Mouse (Mus musculus) cerebellum, adult 18-20 months (tissue): ENCODE measurements at regions not wholly inside any gene's neighbourhood (a gene's known extent, or its start where the extent isn't known, plus 50 kb on each side); places are given as distances from the start of the nearest gene placed in this dataset.

Source experiments
- DNase-seq, 2 experiments: peaks; one replicate each; pipeline ENCODE4 v3.0.0; 2021

DNA sequence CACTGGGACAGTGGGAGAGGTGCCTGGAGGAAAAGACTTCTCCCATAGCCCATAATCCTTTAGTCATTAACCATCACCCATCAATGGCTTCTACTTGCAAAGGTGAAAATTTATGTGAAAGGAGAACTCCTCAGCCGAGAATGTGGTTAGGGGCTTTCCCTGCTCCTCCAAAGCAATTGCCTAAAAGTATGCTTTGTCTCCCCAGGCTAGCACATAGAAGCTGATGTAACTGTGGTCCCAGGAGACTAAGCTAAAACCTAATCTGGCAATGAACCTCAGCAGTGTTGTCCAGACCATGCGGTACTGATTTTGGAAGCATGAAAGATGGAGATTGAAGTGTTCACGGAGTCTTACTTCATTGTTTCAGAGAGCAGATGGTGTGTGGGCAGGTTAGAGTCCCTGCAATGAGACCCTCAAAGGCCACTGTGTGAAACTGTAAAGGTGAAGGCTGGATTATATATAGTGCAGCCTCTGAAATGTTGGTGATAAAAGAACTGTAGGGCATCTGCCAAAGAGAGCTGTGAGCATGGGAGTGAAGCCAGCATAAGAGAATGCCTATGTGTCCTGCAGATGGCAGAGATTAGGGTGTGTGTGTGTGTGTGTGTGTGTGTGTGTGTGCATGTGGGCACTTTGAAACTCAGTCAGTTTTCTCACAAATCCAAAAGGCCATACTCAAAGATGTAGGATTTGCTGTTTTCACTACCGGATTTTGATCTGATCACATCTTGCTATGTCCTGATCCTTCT, 289.6 kb upstream of the Fermt1 start:
- DNase-seq = no peak

DNA sequence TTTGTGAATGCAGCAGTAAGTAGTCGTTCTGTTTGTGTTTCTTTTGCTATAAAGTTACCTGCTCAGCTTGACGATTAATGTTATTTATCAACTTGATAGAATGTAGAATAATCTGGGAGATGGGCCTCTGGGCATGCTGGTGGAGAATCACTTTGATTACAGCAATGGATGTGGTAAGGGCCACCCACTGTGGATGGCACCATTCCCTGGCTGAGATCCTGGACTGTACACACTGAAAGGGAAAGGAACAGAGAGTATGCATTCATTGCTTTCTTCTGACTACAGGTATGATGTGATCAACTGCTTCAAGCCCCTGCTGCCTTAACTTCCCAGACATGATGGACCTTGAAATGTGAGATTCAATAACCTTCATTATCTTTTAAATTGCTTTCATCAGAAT, 299.8 kb upstream of the Bmp2 start:
- peak; percentile 6 to 10 for DNase-seq

DNA sequence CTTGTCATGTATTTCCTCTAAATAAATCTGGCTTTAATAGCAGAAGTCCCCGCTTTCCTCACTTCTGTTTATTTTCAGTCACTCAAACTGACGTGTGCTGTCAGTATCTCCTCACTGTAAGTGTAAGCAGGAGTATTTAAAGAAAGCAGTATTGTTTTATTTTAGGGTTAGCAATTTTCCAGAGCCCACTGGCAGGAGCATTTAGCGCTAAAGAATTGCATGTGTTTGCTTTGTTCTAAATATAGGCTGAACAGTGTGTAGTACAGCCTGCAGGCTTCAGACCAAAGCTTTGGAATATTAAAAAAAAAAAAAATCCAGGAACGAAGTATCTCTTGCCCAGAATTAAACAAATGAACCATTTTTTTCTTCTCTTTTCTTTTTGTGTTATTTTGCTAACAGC, 277.5 kb upstream of the Bmp2 start:
- DNase-seq = no peak

DNA sequence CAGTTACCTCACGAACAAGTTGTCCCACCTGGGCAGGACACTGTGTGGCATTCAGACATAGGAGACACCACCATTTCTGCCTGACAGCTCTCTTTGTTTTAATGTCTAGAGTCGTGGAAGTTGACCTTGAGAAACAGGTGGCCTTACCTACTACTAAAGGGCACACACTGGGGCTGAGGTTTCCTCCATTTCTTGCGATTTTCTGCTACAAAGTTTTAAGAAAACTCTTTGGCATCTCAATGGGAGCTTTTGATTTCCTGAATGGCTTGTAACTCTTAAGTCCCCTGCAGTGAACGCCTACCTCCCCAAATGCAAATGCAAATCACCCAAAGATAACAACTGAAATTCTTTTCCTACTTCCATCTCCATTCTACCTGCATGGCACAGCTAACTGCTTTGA, 273.4 kb upstream of the Bmp2 start:
- DNase-seq = no peak

DNA sequence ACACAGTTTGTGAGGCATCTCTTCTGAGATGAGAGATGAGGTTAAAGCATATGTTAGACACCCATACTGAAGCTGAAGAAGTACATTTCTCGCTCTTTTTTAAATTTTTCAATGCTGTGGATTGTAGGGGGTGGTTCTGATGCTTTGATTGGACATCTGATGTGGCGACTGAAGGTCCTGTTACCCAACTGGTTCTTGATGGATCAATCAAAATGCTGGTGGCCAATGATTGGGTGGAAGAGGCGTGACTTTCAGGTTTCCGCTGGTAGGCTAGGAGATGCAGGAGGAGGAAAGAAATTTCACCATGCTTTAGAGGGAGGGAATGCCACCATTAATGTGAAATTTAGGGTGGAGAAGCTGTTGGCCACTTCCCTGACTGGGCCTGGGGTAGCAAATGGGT, 272.7 kb upstream of the Bmp2 start:
- DNase-seq = no peak

DNA sequence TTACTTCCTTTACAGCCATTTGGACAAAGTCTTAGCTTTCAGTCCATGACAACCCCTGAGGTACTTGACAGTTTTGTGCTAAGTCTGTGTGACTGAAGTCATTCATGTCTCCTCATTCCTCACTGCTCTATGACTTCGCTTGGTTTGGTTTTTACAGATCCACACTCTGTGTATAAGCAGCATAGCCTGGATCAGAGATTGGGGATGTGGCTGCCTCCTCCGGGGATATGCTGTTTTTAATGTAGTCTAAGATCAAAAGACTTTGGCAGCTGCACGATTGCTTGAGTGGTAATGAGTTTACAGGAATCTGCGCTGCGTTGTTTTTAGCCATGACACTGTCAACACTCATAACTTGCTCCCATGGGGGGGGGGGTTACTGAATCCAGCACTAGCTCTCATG, 269.3 kb upstream of the Bmp2 start:
- no peak for DNase-seq

DNA sequence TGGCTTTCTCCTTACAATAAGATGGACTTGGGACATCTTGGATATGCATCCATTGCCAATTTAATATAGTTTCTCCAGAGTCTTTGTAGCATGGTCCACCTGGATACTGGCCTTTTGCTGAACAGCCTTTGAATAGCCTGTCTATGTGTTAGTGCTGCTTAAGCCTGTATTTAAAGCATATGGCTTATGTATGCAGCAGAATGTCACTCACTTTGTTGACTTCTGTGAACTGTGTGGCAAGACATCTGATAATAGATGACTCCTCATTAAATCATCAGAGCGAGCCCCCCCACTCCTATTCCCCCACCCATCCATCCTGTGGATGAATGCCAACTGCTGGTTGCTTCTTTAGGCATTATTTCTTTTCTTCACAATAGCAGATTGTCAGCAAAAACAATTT, 268.2 kb upstream of the Bmp2 start:
- no peak for DNase-seq

DNA sequence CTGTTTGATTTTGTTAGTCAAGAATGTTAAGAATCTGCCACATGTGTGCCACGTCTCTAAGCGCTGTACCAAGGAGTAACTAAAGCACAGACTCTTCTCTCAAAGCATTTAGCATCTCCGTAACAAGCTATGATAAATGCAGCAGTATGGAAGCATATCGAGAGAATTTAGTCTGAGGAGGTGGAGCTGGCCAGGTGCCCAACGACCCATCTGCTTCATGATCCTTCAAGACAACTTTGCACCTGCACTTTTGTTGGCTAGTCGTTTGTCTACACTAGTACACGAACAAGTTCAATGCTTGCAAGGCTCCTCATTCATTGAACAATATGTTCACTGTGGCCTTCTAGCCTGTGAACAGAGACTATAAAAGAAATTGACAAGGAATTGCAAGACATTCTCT, 257.8 kb upstream of the Bmp2 start:
- DNase-seq = no peak

DNA sequence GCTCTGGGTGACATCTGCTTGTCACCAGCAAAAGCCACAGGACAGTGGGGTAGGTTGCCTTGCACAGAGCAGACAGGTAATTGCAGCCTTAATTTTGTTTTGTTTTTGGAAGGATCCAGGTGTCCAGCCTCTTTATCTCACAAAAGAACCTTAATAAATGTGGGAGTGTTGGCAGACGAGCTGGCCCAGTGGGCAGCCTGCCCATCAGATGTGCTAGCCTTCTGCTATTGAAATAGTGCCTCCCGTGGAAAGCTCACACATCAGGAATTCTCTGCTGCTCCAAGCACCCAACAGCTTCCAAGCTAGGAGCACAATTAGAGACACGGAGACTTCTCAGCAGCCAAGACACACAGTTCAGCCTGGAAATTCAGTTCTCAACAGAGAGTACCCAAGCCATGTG, 246.0 kb upstream of the Bmp2 start:
- peak in 1 of 2 experiments; percentile 2 for DNase-seq

DNA sequence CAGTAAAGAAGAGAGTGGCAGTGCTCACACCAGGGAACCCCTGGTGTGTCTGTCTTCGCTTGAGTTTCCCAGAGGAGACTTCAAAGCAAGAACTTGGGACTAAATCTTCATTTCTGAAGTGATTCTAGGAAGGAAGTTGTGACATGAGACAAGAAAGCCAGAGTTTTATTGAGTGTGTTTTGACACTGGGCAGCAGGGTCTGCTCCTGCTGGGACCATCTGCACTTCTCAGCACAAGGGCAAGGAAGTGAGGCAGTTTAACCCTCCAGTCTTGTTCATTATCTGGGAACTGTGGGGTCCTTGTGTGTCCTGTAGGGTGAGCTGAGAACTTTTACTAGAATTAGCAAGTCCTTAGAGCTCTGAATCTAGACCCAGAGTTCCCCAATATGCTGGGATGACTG, 241.0 kb upstream of the Bmp2 start:
- DNase-seq = no peak

DNA sequence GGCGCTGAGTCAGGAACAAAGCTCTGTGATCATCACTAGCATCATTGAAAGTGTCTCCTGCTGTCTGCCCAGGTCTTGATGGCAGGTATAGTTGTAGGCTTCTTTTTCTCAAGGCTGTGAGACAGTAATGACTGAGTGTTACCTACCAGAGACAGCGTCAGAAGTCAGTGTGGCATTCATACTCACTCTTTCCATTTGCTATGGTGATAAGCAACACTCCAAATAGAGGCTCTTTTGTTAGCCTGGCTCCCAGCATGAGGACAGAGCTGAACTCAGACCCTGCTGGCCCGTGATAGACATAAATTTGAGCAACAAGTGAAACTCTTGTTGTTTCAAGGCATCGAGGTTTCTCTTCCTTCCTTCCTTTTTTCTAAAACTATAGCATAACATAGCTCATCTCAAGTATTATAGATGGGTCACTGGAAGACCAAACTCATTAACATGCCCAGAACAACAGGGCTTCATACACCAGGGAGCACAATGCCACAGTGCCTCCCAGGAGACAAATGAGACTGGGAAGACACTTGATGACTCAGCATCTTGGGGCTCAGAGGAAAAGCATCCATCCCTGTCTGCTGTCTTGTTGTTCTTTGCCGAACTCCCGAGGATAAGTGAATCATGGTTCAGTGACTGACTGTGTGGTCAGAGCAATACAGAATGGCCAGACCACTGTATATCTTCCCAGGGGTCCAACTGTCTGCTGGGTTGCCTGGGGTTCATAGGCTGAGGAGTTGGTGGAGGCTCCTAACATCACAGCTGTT, 225.5 kb upstream of the Bmp2 start:
- DNase-seq = no peak

DNA sequence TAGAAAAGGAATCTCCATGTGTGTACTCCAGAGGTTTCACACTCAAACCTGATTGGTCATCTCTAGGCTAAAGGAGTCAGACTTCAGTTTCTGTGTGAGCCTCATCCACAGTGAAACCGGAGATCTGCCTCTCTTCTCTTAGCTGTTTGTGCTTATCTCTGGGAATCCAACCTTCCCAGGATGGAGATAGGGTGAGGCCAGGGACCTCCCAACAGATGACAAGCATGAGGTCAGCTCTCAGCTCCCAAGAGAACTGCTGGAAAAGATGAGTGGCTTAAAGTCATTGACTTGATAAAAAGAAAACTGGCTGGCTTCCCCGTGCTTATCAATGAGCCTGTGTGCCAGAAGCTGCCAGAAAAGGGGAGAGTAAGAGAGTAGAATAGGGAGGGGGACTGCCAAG, 224.3 kb upstream of the Bmp2 start:
- DNase-seq = no peak

DNA sequence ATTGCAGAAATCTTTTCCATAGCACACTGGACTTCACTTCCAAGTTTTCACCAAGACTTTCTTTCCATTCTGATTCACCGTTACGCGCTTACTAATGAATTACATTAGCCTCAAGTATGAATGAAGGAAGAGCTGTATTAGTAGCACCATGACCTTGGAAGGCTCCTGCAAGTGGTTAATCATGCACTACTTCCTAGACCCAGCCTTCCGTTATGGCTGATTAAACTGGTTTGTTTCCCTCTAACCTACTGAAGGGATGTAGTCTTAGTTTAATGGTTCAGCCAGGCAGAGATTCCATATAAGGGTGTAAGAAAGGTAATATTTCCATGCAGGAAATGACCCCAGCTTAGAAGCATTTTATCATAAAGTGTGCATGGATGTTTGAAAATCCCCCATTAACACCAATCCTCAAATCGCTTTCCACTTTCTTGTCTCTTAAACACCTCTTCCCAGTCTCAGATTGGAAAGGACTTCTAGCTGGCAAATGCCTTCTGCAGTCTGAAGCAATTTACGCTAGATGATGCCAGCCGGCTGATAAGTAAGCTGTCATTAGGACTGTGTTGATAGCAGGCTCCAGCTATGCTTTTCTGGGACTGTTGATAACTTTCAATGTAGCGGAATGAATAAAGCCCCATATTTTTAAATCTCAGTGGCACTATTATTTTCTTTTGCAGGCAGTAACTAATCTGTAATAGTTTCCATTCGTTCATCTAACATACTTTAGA, 215.6 kb upstream of the Bmp2 start:
- DNase-seq = no peak

DNA sequence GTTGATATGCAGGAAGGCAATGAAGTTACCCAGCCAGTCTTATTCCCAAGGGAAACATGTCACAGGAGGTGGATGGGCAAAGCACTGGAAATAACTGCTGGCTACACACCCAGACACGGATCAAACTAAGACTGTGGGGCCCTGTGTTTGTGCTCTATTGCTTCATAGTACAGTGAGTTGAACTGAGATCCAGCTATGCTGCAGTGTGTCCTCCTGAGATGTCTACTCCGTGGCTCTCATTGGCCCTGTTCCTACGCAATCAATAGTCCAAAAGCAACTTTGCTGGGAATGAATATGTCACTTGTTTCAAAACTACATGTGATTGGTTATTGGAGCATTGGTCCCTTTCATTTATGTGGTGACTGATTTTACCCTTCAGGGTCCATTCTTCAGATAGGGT, 213.8 kb upstream of the Bmp2 start:
- DNase-seq = no peak

DNA sequence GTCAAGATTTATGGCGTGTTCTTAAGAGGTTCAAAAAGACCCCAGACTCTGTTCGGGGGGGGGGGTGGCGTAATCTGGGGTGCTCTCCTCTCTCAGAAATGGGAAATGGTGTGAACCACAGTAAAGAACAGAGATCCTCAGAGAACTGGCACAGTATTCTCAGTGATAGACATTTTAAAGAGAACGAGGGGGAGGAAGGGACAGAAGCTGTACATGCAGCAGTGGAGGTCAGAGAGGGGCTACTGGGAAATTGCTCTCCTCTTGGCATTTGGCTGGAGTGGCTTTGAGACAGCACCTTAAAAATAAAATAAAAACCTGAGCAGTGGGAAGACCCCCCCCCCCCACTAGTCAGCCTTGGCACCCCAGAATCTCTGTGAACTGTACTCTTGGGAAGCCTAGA, 210.6 kb upstream of the Bmp2 start:
- no peak for DNase-seq

DNA sequence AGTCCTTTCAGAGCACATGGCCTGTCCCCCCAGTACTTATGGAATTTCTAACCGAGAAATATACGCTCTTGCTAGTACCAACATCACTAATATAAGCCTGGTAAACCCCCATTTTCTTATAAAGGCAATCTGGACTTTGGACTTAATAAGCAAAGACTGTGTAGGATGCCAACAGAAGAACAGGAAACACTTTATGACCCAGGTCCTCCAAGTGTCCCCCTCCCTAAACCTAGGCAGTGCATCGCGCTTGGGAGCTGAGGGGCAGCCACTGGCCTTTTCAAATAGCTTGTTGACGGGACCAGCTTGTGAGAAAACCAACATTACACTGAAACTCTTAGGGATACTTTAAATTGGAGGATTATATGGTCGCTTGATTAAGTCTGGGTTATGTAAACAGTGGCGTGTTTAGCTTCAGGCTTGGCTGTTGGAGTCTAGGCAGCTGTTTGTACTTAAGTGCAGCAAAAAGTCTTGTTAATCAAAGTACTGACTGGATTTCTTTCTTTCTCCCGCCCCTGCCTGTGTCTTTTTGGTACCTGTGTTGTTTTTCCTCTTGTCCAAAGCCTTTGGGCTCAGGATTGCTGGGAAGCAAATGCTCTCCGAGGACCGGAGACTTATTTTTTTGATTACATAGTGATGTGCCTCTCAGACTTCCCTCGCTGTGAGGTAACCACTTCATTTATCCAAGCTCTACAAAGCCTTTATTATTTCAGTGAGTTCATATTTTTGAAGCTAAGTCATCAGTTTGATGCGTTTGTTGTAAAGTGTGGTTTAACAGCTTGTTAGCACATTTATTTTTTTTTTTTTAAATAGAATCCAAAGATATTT, 205.8 kb upstream of the Bmp2 start:
- no peak for DNase-seq

DNA sequence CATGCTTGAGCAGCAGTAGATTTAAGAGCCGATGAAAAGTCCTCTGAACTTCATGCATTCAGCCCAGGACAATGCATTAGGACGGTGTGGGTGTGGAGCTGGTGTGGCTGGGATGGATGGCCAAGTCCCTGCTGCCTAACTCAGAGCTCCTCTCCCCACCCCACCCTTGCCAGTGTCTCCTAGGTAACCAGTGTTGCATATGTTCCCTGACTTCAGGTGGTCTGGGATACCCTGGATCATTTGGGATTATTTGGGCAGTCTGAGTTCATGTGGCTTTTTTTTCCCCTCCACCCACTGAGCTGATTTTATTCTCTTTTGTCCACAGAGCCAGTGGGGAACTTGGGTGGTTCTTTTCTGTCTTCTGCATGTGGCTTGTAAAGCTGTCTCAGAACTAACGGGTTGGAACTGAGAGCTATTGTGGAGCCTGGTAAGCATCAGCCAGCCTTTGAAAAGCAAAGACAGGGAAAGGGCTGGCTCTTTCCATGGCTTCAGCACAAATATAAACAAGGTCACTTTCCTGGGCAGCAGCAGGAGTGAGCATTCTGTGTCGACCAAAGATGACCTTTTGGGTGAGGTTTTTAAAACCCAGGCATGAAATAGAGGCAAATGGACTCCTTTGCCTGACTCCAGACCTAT, 205.1 kb upstream of the Bmp2 start:
- DNase-seq = no peak

DNA sequence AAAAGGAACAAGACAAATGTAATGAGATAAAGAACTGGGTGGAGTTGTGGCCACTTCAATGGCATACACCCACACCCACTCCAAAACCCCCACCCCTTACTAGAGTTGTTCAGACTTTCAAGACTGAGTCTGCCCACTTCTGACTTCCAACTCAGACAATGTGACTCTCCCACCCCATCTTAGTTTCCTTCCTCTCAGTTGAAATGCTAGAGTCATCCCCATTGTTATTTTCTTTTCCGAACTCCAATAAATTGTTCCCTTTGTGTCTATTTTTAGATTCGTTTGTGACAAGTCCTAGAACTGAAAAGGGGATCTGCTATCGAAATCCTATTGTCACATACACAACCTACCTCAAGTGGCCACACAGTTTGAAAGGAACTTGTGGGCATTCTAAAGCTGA, 200.7 kb upstream of the Bmp2 start:
- no peak for DNase-seq

DNA sequence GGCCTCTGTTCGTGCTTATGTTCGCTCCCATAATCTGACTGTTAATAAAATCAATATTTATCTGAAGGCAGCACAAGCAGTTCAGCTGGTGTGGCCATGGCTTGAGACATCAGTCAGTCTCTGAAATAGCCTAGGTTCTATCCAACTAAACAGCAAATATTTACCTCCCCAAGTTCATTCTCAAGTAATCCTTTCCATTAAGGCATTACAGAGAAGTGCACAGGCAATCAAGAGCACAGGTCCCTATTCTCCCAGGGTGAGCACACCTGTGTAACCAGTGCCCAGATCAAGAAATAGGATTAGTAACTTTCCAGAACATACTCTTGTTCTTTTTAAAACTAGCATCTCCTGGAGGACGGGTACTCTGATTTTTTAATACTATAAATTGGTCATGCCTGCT, 199.2 kb upstream of the Bmp2 start:
- no peak for DNase-seq

DNA sequence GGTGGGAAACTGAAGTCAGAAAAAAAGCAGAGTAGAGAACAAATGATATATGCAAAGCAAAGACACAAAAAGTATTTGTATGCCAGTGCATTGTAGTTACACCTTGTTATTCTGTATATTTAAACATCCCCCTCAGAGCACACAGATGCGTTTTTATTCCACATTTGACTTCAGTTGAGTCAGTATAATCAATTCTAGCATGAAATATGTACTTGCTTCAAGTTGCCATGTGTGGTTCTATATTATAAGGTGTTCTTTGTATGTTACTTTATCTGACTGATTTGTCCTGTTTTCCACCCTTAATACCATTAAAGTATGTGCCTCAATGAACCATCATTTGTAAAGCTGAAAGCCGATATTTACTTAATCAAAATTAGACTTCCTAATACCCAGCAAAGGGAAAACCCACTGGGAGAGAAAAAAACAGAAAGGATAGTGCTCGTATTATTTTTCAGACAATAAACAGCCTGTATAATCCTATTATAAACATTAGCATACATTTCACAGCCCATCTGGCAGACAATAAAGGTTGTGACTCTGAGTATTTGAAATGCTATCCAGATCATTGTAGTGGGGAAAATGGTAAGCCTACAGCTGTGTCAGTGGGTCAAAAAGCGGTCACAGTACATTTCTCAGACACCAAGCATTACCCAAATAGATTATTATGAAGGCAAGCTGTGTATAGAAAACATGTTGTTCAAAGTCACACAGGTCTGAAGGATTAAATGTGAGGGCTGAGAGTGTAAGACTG, 189.1 kb upstream of the Bmp2 start:
- no peak for DNase-seq

DNA sequence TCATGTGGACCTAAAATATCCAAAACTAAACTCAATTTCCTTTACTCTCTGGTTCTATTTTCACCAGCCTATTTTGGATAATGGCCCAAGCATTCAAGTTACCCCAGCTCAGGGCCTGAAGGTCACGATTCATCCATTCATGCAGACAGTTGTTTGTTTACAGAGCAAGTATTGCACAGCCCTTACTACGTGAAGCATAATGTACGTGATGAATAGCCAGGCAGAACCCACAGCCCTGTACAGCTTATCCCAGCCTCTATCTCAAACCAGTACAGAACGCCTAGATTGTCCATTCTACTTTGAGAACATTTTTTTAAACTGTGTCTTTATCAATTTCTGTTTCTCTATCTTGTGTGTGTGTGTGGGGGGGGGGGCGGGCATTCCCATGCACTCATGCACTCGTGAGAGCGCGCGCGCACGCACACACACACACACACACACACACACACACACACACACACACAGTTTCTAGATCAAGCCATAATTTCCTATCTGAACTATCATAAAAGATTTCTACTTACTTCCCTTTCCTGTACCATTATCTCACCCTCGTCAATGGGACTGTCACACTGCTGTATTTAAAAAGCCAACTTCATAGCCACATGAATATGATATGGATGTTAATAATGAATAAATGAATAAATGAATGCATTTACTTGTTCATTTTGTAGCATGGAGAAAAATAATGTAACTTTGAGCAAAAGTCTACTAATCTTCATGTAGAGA, 180.3 kb upstream of the Bmp2 start:
- no peak for DNase-seq
